In the genomic region with DNA sequence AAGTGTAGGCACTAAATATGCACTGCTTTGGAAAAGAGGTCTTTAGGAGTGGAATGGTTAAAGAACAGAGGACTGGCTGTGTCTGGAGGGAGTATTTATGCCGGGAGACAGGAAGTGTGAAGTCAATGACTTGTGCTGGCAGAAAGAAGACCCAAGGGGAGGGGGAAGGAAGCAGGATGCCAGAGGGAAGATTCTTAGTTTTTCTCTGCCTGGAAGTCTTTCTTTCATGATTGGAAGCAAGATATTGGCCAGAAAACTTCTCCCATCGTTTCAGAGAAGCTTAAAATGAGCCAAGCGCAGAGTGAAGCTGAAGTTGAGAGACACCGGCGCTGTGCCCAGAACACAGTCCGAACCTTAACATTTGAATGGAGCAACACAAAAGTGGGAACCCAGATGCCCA, we compare ENCODE assay signal across 9 mouse cellular contexts. TPM values are rescaled to one million over a fixed set of nuclear protein-coding genes. Genes with fewer than 3 reads are reported as not detected.
DNase-seq lines count a peak whose midpoint lies in the region; ATAC-seq lines count a peak whose summit lies in the region.
"Had no signal": no experiment of that assay in that cellular context is flagged by ENCODE, and none has a peak within 500 bp of the region (broad histone marks: within the 10 kb centered on the region; RNA-seq: fewer than 3 reads in every experiment).

No protein-coding gene starts in this region.

- H3K4me2 ChIP-seq in forebrain, embryonic 16.5 days (ENCODE audit: low read length): no peak overlapping the region
- no peak overlapping the region for H3K4me2 ChIP-seq in forebrain, embryonic 13.5 days
- H3K4me2 ChIP-seq: liver, embryonic 15.5 days had no signal

- H3K4me1 ChIP-seq in forebrain, embryonic 16.5 days (replicated peaks; ENCODE audit: control insufficient read depth, insufficient read depth, low read length): no peaks in the 10 kb centered on the region; the same call in 1 of the 2 replicates
- no peaks in the 10 kb centered on the region for H3K4me1 ChIP-seq in forebrain, embryonic 13.5 days
- H3K4me1 ChIP-seq: liver, embryonic 15.5 days had no signal

- no peaks in the 10 kb centered on the region for H3K9me3 ChIP-seq in forebrain, embryonic 16.5 days (ENCODE audit: control insufficient read depth, low read length)
- H3K9me3 ChIP-seq in forebrain, embryonic 13.5 days (replicated peaks): no peaks in the 10 kb centered on the region
- H3K9me3 ChIP-seq: liver, embryonic 15.5 days had no signal

- no peak overlapping the region for H3K9ac ChIP-seq in forebrain, embryonic 16.5 days (replicated peaks; ENCODE audit: low read depth, low read length)
- no peak overlapping the region for H3K9ac ChIP-seq in forebrain, embryonic 13.5 days
- H3K9ac ChIP-seq: liver, embryonic 15.5 days had no signal

- no peaks in the 10 kb centered on the region for H3K36me3 ChIP-seq in forebrain, embryonic 16.5 days (ENCODE audit: control insufficient read depth, insufficient read depth)
- no peaks in the 10 kb centered on the region for H3K36me3 ChIP-seq in forebrain, embryonic 13.5 days (ENCODE audit: poor library complexity, severe bottlenecking)
- H3K36me3 ChIP-seq: liver, embryonic 15.5 days had no signal

- no peaks in the 10 kb centered on the region for H3K27me3 ChIP-seq in forebrain, embryonic 16.5 days (replicated peaks; ENCODE audit: control insufficient read depth, insufficient read depth, low read length)
- H3K27me3 ChIP-seq in forebrain, embryonic 13.5 days: no peaks in the 10 kb centered on the region
- H3K27me3 ChIP-seq: liver, embryonic 15.5 days had no signal

- peak; percentile 75 for ATAC-seq in forebrain, embryonic 16.5 days
- ATAC-seq in forebrain, embryonic 13.5 days: no peak
- ATAC-seq in granulocyte monocyte progenitor cell, adult 5-6 weeks (replicated peaks; ENCODE audit: poor library complexity, severe bottlenecking): no peak

- peak; percentile 10 for DNase-seq in testis, postnatal 14 days (ENCODE audit: low spot score)
- no peak for DNase-seq in testis, postnatal 10 days (ENCODE audit: low spot score)
- DNase-seq in heart, postnatal 4 days: peak; percentile 43
- peak; percentile 23 to 43 for DNase-seq in right cerebral cortex, adult 2 months (ENCODE audit: low spot score in 2 of 2)
- DNase-seq in liver: no peak

- no peak overlapping the region for H3K27ac ChIP-seq in forebrain, embryonic 16.5 days (ENCODE audit: low read length)
- no peak overlapping the region for H3K27ac ChIP-seq in forebrain, embryonic 13.5 days

- H3K4me3 ChIP-seq in forebrain, embryonic 16.5 days (replicated peaks; ENCODE audit: low read length): no peak overlapping the region
- no peak overlapping the region for H3K4me3 ChIP-seq in forebrain, embryonic 13.5 days
- H3K4me3 ChIP-seq: liver, embryonic 15.5 days had no signal

- WGBS in forebrain, embryonic 16.5 days: 78% methylated on average over 6 of the region's 6 CpGs
- WGBS in forebrain, embryonic 13.5 days: 80% methylated on average over 6 of the region's 6 CpGs

RNA-seq across cellular contexts. Expression of a gene that starts 36.9 kb away (rescaled TPM):
- polyA plus RNA-seq in forebrain, embryonic 16.5 days (2015; fragmentation: Nextera tagmentation; extraction: Ambion mirVana): 113 and 119 TPM in 2 replicates
- polyA plus RNA-seq in forebrain, embryonic 13.5 days (2015; fragmentation: Nextera tagmentation; extraction: Ambion mirVana): 206 and 214 TPM in 2 replicates
- 10 to 100 TPM; 46.6 to 54.2 TPM for total RNA-seq in heart, postnatal 4 days (2021)
- 90.3 and 123 TPM in 2 replicates for total RNA-seq in granulocyte monocyte progenitor cell, adult 5-6 weeks (2014; fragmentation: Nextera tagmentation)
- total RNA-seq in granulocyte monocyte progenitor cell, adult 5-6 weeks (2017): 81.5 and 97.4 TPM in 2 replicates

RNA-seq across cellular contexts. Expression of a gene that starts 52.8 kb away (rescaled TPM):
- polyA plus RNA-seq in forebrain, embryonic 16.5 days (2015; fragmentation: Nextera tagmentation; extraction: Ambion mirVana): 87.8 and 88.3 TPM in 2 replicates
- polyA plus RNA-seq in forebrain, embryonic 13.5 days (2015; fragmentation: Nextera tagmentation; extraction: Ambion mirVana): 46.7 and 48.0 TPM in 2 replicates
- 10 to 100 TPM; 34.7 to 37.2 TPM for total RNA-seq in heart, postnatal 4 days (2021)
- 3.8 and 5.4 TPM in 2 replicates for total RNA-seq in granulocyte monocyte progenitor cell, adult 5-6 weeks (2014; fragmentation: Nextera tagmentation)
- total RNA-seq in granulocyte monocyte progenitor cell, adult 5-6 weeks (2017): 1.7 and 4.4 TPM in 2 replicates

Comparison
In these comparisons a context has a peak if more than half of its experiments do, and no peak if none do; other contexts are left out.
1. DNase-seq: peak in testis, postnatal 14 days (single experiment), heart, postnatal 4 days (single experiment) and right cerebral cortex, adult 2 months (2 of 2); none in testis, postnatal 10 days (single experiment) and liver (single experiment).
2. RNA of a gene that starts 52.8 kb away (total RNA-seq): 34.7 to 37.2 TPM in heart, postnatal 4 days; 1.7 to 5.4 TPM in granulocyte monocyte progenitor cell, adult 5-6 weeks; every median in the first group is over 4 times any median in the second.